Mouse (Mus musculus) embryo, embryonic 9.5 days (tissue): ENCODE measurements around the gene Mmadhc.

ENCODE experiments used
- DNase-seq: peaks from one replicate; pipeline ENCODE4 v3.0.0-alpha.2; 2017; ENCODE audit errors: extremely low spot score

Gene Mmadhc

GRCm38 (mm10) chr2:50265215-50265785 lies 31.3 kb downstream of the Mmadhc start:
- no peak for DNase-seq

- no peak for DNase-seq
Observed at GRCm38 (mm10) chr2:50264059-50264458, 32.5 kb downstream of the Mmadhc start.

- no peak for DNase-seq
Observed at GRCm38 (mm10) chr2:50254955-50255354, 41.6 kb downstream of the Mmadhc start.

GRCm38 (mm10) chr2:50248551-50248950 lies 48.0 kb downstream of the Mmadhc start:
- DNase-seq = no peak

GRCm38 (mm10) chr2:50233491-50233890 lies 63.1 kb downstream of the Mmadhc start:
- DNase-seq = no peak
